Mouse (Mus musculus) hindbrain, embryonic 13.5 days (tissue): ENCODE data around the gene 1700001K19Rik. TPM values are rescaled to one million over a fixed set of nuclear protein-coding genes. Genes with fewer than 3 reads are reported as not detected.
A peak's percentile ranks its signal among the peaks of the same experiment; 100 is the strongest.
"Not testable (repeated sequence)": the region's sequence is repeated elsewhere in the genome, so short reads cannot be mapped to it uniquely, and the experiment has no call there.

ENCODE experiments used
- ATAC-seq: fragments of 200-750 bp; cut with Nextera tagmentation; 2 replicates; pipeline ENCODE4 v1.8.0; 2017; ENCODE audit warnings: moderate TSS enrichment; ENCODE audit not compliant: low FRiP score
- H3K27ac ChIP-seq: fragments of 300-500 bp; sonication (generic); 2 replicates; pipeline ENCODE4 v1.5.1; 2015; ENCODE audit warnings: inconsistent platforms, mild to moderate bottlenecking, moderate library complexity
- H3K27me3 ChIP-seq: fragments of 300-500 bp; sonication (generic); 2 replicates; pipeline ENCODE4 v1.6.1; 2015; ENCODE audit warnings: mild to moderate bottlenecking, inconsistent platforms
- H3K36me3 ChIP-seq: fragments of 300-500 bp; sonication (generic); 2 replicates; pipeline ENCODE4 v1.6.1; 2015; ENCODE audit warnings: mild to moderate bottlenecking, inconsistent platforms
- H3K4me1 ChIP-seq: fragments of 300-500 bp; sonication (generic); replicated peaks from 2 replicates; pipeline ENCODE4 v1.6.1; 2015; ENCODE audit warnings: inconsistent platforms
- H3K4me2 ChIP-seq: fragments of 300-500 bp; sonication (generic); 2 replicates; pipeline ENCODE4 v1.6.1; 2015; ENCODE audit warnings: inconsistent platforms, mild to moderate bottlenecking, moderate library complexity
- H3K4me3 ChIP-seq: fragments of 300-500 bp; sonication (generic); 2 replicates; pipeline ENCODE4 v1.5.1; 2015; ENCODE audit warnings: mild to moderate bottlenecking, inconsistent platforms
- H3K9ac ChIP-seq: fragments of 300-500 bp; sonication (generic); 2 replicates; pipeline ENCODE4 v1.6.1; 2015; ENCODE audit warnings: mild to moderate bottlenecking, inconsistent platforms
- H3K9me3 ChIP-seq: fragments of 300-500 bp; sonication (generic); 2 replicates; pipeline ENCODE4 v1.6.1; 2016; ENCODE audit warnings: inconsistent platforms
- WGBS: fragments of 180-500 bp; shearing (Covaris S2); methylation state at CpG from one replicate; pipeline ENCODE4 v1.1.7; 2015; 5-methylcytosine and 5-hydroxymethylcytosine counted together
- polyA plus RNA-seq: library from polyadenylated mRNA; unstranded; fragments of >200 nt; fragmentation: Nextera tagmentation; extraction: Ambion mirVana; gene quantifications from 2 replicates; pipeline ENCODE4 v1.2.1, GENCODE M21; 2015

1700001K19Rik gene
- polyA plus RNA-seq, result 0.35 and 0.40 TPM in 2 replicates

- no peaks in the 10 kb centered on the region for H3K27me3 ChIP-seq
- peaks cover 17% of the 10 kb centered on the region for H3K36me3 ChIP-seq
- H3K4me1 ChIP-seq, result peaks cover 4% of the 10 kb centered on the region; the same call in 1 of the 2 replicates
- H3K4me2 ChIP-seq, result no peak within 1 kb of the TSS
- H3K9ac ChIP-seq, result no peak within 1 kb of the TSS
- H3K4me3 ChIP-seq, result no peak within 1 kb of the TSS
- 78% methylated on average over 9 of the region's 9 CpGs for WGBS
- ATAC-seq, result no peak
- H3K27ac ChIP-seq, result no peak within 1 kb of the TSS
- no peaks in the 10 kb centered on the region for H3K9me3 ChIP-seq
Observed at GRCm38 (mm10) chr12:110682561-110683299, at the start of gene 1700001K19Rik. Gene 1700001K19Rik (minus strand): TSS chr12:110682619.

- ATAC-seq, result no peak
Observed at GRCm38 (mm10) chr12:110726428-110726827, 44.0 kb upstream of the 1700001K19Rik start.

GRCm38 (mm10) chr12:110725489-110725888, 43.1 kb upstream of the 1700001K19Rik start:
- no peaks in the 10 kb centered on the region for H3K36me3 ChIP-seq
- no peak for ATAC-seq
- H3K4me3 ChIP-seq, result no peak overlapping the region
- no peaks in the 10 kb centered on the region for H3K9me3 ChIP-seq
- no peaks in the 10 kb centered on the region for H3K4me1 ChIP-seq
- peaks cover 3% of the 10 kb centered on the region; the same call in 1 of the 2 replicates for H3K27me3 ChIP-seq
- H3K9ac ChIP-seq, result no peak overlapping the region
- 85% methylated on average over 5 of the region's 5 CpGs for WGBS
- no peak overlapping the region for H3K4me2 ChIP-seq
- H3K27ac ChIP-seq, result no peak overlapping the region

More at GRCm38 (mm10) chr12:110726428-110726827, 44.0 kb upstream of the 1700001K19Rik start:
- Histone ChIP-seq H3K4me2 (no peak overlapping the region), H3K27me3 (peaks cover 3% of the 10 kb centered on the region; the same call in 1 of the 2 replicates), H3K9me3 (no peaks in the 10 kb centered on the region), H3K27ac (no peak overlapping the region), H3K36me3 (no peaks in the 10 kb centered on the region), H3K4me3 (no peak overlapping the region), H3K9ac (no peak overlapping the region), H3K4me1 (no peaks in the 10 kb centered on the region)
- WGBS, result 57% methylated on average over 1 of the region's 1 CpGs

GRCm38 (mm10) chr12:110725051-110725450, 42.6 kb upstream of the 1700001K19Rik start:
- no peak for ATAC-seq
- Histone ChIP-seq H3K27me3 (no peaks in the 10 kb centered on the region), H3K4me3 (no peak overlapping the region), H3K4me1 (no peaks in the 10 kb centered on the region), H3K9ac (no peak overlapping the region), H3K36me3 (no peaks in the 10 kb centered on the region), H3K27ac (no peak overlapping the region), H3K9me3 (no peaks in the 10 kb centered on the region), H3K4me2 (no peak overlapping the region)
- WGBS, result 94% methylated on average over 5 of the region's 5 CpGs

- no peaks in the 10 kb centered on the region for H3K36me3 ChIP-seq
- H3K4me3 ChIP-seq, result no peak overlapping the region
- H3K4me2 ChIP-seq, result no peak overlapping the region
- H3K27ac ChIP-seq, result no peak overlapping the region
- H3K9me3 ChIP-seq, result 0 out of 2 replicates have a peak, but pooled peaks cover 3% of the 10 kb centered on the region
- WGBS, result 39% methylated on average over 5 of the region's 5 CpGs
- no peaks in the 10 kb centered on the region for H3K4me1 ChIP-seq
- ATAC-seq, result no peak
- H3K9ac ChIP-seq, result no peak overlapping the region
- peaks cover 3% of the 10 kb centered on the region; the same call in 1 of the 2 replicates for H3K27me3 ChIP-seq
Observed at GRCm38 (mm10) chr12:110716004-110716403, 33.6 kb upstream of the 1700001K19Rik start.

- ATAC-seq, result no peak
- H3K9me3 ChIP-seq, result 0 out of 2 replicates have a peak, but pooled peaks cover 3% of the 10 kb centered on the region
- no peak overlapping the region for H3K4me3 ChIP-seq
- no peak overlapping the region for H3K9ac ChIP-seq
- no peaks in the 10 kb centered on the region for H3K4me1 ChIP-seq
- 96% methylated on average over 6 of the region's 6 CpGs for WGBS
- H3K27me3 ChIP-seq, result peaks cover 3% of the 10 kb centered on the region; the same call in 1 of the 2 replicates
- H3K27ac ChIP-seq, result no peak overlapping the region
- no peaks in the 10 kb centered on the region for H3K36me3 ChIP-seq
- no peak overlapping the region for H3K4me2 ChIP-seq
Observed at GRCm38 (mm10) chr12:110714215-110714614, 31.8 kb upstream of the 1700001K19Rik start.

- Histone ChIP-seq H3K9me3 (0 out of 2 replicates have a peak, but pooled peaks cover 3% of the 10 kb centered on the region), H3K4me3 (no peak overlapping the region), H3K27ac (no peak overlapping the region), H3K4me2 (no peak overlapping the region), H3K9ac (no peak overlapping the region), H3K36me3 (no peaks in the 10 kb centered on the region), H3K4me1 (no peaks in the 10 kb centered on the region), H3K27me3 (peaks cover 3% of the 10 kb centered on the region; the same call in 1 of the 2 replicates)
- ATAC-seq, result no peak
- 96% methylated on average over 6 of the region's 6 CpGs for WGBS
Observed at GRCm38 (mm10) chr12:110713784-110714183, 31.4 kb upstream of the 1700001K19Rik start.

GRCm38 (mm10) chr12:110711270-110711669, 28.9 kb upstream of the 1700001K19Rik start:
- 79% methylated on average over 5 of the region's 5 CpGs for WGBS
- H3K27ac ChIP-seq, result no peak overlapping the region
- no peak overlapping the region for H3K9ac ChIP-seq
- H3K4me3 ChIP-seq, result no peak overlapping the region
- H3K27me3 ChIP-seq, result no peaks in the 10 kb centered on the region
- H3K4me2 ChIP-seq, result no peak overlapping the region
- H3K36me3 ChIP-seq, result no peaks in the 10 kb centered on the region
- H3K9me3 ChIP-seq, result 0 out of 2 replicates have a peak, but pooled peaks cover 3% of the 10 kb centered on the region
- peaks cover 11% of the 10 kb centered on the region for H3K4me1 ChIP-seq
- no peak for ATAC-seq

GRCm38 (mm10) chr12:110707451-110707850, 25.0 kb upstream of the 1700001K19Rik start:
- no peak overlapping the region for H3K4me3 ChIP-seq
- ATAC-seq, result no peak
- 89% methylated on average over 7 of the region's 7 CpGs for WGBS
- H3K9ac ChIP-seq, result no peak overlapping the region
- H3K27ac ChIP-seq, result peak overlapping the region; percentile 78; the same call in 1 of the 2 replicates
- H3K27me3 ChIP-seq, result peaks cover 5% of the 10 kb centered on the region; the same call in 1 of the 2 replicates
- H3K4me1 ChIP-seq, result peaks cover 21% of the 10 kb centered on the region
- H3K4me2 ChIP-seq, result no peak overlapping the region
- no peaks in the 10 kb centered on the region for H3K9me3 ChIP-seq
- H3K36me3 ChIP-seq, result no peaks in the 10 kb centered on the region

GRCm38 (mm10) chr12:110706337-110707231, 24.2 kb upstream of the 1700001K19Rik start:
- peak overlapping the region; percentile 58 for H3K9ac ChIP-seq
- peaks cover 21% of the 10 kb centered on the region for H3K4me1 ChIP-seq
- peak overlapping the region; percentile 29 for H3K4me3 ChIP-seq
- H3K9me3 ChIP-seq, result no peaks in the 10 kb centered on the region
- H3K27ac ChIP-seq, result peak overlapping the region; percentile 78
- H3K36me3 ChIP-seq, result no peaks in the 10 kb centered on the region
- peak overlapping the region; percentile 54 for H3K4me2 ChIP-seq
- ATAC-seq, result peak; percentile 80
- H3K27me3 ChIP-seq, result peaks cover 5% of the 10 kb centered on the region; the same call in 1 of the 2 replicates
- under 1% methylated on average over 27 of the region's 27 CpGs for WGBS

- H3K9me3 ChIP-seq, H3K4me2 ChIP-seq, H3K9ac ChIP-seq, H3K36me3 ChIP-seq, H3K4me3 ChIP-seq, ATAC-seq, H3K27ac ChIP-seq, H3K27me3 ChIP-seq: not testable (repeated sequence)
- H3K4me1 ChIP-seq, result peaks cover 21% of the 10 kb centered on the region
- WGBS, result 89% methylated on average over 4 of the region's 4 CpGs
Observed at GRCm38 (mm10) chr12:110705419-110705818, 23.0 kb upstream of the 1700001K19Rik start.

GRCm38 (mm10) chr12:110703682-110704081, 21.3 kb upstream of the 1700001K19Rik start:
- no peak overlapping the region for H3K4me2 ChIP-seq
- WGBS, result 72% methylated on average over 7 of the region's 7 CpGs
- ATAC-seq, result no peak

More at GRCm38 (mm10) chr12:110703682-110704081, 21.3 kb upstream of the 1700001K19Rik start:
- Histone ChIP-seq H3K27ac (no peak overlapping the region), H3K4me3 (no peak overlapping the region), H3K4me1 (peaks cover 21% of the 10 kb centered on the region), H3K9ac (no peak overlapping the region), H3K9me3 (no peaks in the 10 kb centered on the region), H3K36me3 (no peaks in the 10 kb centered on the region), H3K27me3 (peaks cover 5% of the 10 kb centered on the region; the same call in 1 of the 2 replicates)
